Mouse (Mus musculus) hindbrain, postnatal 0 days (tissue): Measurements from ENCODE around the gene Gpc5. TPM values are rescaled to one million over a fixed set of nuclear protein-coding genes. Genes with fewer than 3 reads are reported as not detected.
"Not testable (repeated sequence)": the region's sequence is repeated elsewhere in the genome, so short reads cannot be mapped to it uniquely, and the experiment has no call there.

ENCODE experiments used
- ATAC-seq: fragments of 200-750 bp; cut with Nextera tagmentation; 2 replicates; pipeline ENCODE4 v1.8.0; 2017; ENCODE audit warnings: mild to moderate bottlenecking, moderate TSS enrichment, moderate library complexity
- DNase-seq: peaks from one replicate; pipeline ENCODE4 v3.0.0-alpha.2; 2015; ENCODE audit warnings: low spot score
- H3K27ac ChIP-seq: fragments of 300-500 bp; sonication (generic); 2 replicates; pipeline ENCODE4 v1.5.1; 2014; ENCODE audit warnings: mild to moderate bottlenecking
- H3K27me3 ChIP-seq: fragments of 300-500 bp; sonication (generic); 2 replicates; pipeline ENCODE4 v1.6.1; 2014; ENCODE audit warnings: low read length, mixed read lengths; ENCODE audit not compliant: insufficient read depth
- H3K36me3 ChIP-seq: fragments of 300-500 bp; sonication (generic); 2 replicates; pipeline ENCODE4 v1.6.1; 2014; ENCODE audit warnings: low read length, mixed read lengths; ENCODE audit not compliant: insufficient read depth
- H3K4me1 ChIP-seq: fragments of 300-500 bp; sonication (generic); 2 replicates; pipeline ENCODE4 v1.6.1; 2014; ENCODE audit warnings: antibody characterized with exemption, low read length, mixed read lengths; ENCODE audit not compliant: insufficient read depth
- H3K4me2 ChIP-seq: fragments of 300-500 bp; sonication (generic); 2 replicates; pipeline ENCODE4 v1.6.1; 2014; ENCODE audit warnings: low read depth, mild to moderate bottlenecking, low read length, moderate library complexity, mixed read lengths
- H3K4me3 ChIP-seq: fragments of 300-500 bp; sonication (generic); 2 replicates; pipeline ENCODE4 v1.5.1; 2014; ENCODE audit warnings: low read length
- H3K9ac ChIP-seq: fragments of 300-500 bp; sonication (generic); replicated peaks from 2 replicates; pipeline ENCODE4 v1.6.1; 2014; ENCODE audit warnings: mild to moderate bottlenecking, low read length, moderate library complexity, mixed read lengths
- H3K9me3 ChIP-seq: fragments of 300-500 bp; sonication (generic); 2 replicates; pipeline ENCODE4 v1.6.1; 2016; ENCODE audit warnings: low read length, mixed read lengths
- CTCF ChIP-seq: IDR thresholded peaks from 2 replicates; pipeline ENCODE4 v1.5.1; 2016; ENCODE audit warnings: antibody characterized with exemption, control low read depth, low read depth
- WGBS: fragments of 180-500 bp; shearing (Covaris S2); extraction: QIAGEN DNeasy Blood & Tissue Kit; methylation state at CpG from one replicate; pipeline ENCODE4 v1.1.7; 2014; 5-methylcytosine and 5-hydroxymethylcytosine counted together
- polyA plus RNA-seq: library from polyadenylated mRNA; unstranded; fragments of >200 nt; fragmentation: Nextera tagmentation; extraction: Ambion mirVana; gene quantifications from 2 replicates; pipeline ENCODE4 v1.2.1, GENCODE M21; 2015
- total RNA-seq: library from RNA; depleted of rRNA; stranded (reverse); fragments of >200 nt; gene quantifications from 2 replicates; pipeline ENCODE4 v1.2.3, GENCODE M21; 2014

Gene Gpc5
- total and polyA plus RNA-seq, 2 experiments from 2014 or later = 17.4 to 25.6 TPM

GRCm38 (mm10) chr14:115048863-115049566, 43.0 kb upstream of the Gpc5 start:
- H3K27ac ChIP-seq = no peak overlapping the region
- H3K9me3 ChIP-seq = no peaks in the 10 kb centered on the region
- no peak overlapping the region for H3K4me3 ChIP-seq
- no peak for ATAC-seq
- no peak overlapping the region for H3K9ac ChIP-seq
- no peak overlapping the region for H3K4me2 ChIP-seq
- no peaks in the 10 kb centered on the region for H3K27me3 ChIP-seq
- peaks cover 14% of the 10 kb centered on the region; the same call in 1 of the 2 replicates for H3K36me3 ChIP-seq
- no peak for DNase-seq
- no peak for TF ChIP-seq CTCF
- WGBS = 44% methylated on average over 5 of the region's 5 CpGs
- H3K4me1 ChIP-seq = no peaks in the 10 kb centered on the region

GRCm38 (mm10) chr14:115049831-115050230, 42.2 kb upstream of the Gpc5 start:
- H3K4me3 ChIP-seq = no peak overlapping the region
- no peak overlapping the region for H3K27ac ChIP-seq
- TF ChIP-seq CTCF = no peak
- H3K4me2 ChIP-seq = no peak overlapping the region
- H3K9ac ChIP-seq = no peak overlapping the region
- peaks cover 9% of the 10 kb centered on the region; the same call in 1 of the 2 replicates for H3K36me3 ChIP-seq
- DNase-seq = no peak
- no peaks in the 10 kb centered on the region for H3K4me1 ChIP-seq
- no peaks in the 10 kb centered on the region for H3K9me3 ChIP-seq
- ATAC-seq = no peak
- H3K27me3 ChIP-seq = no peaks in the 10 kb centered on the region

DNA sequence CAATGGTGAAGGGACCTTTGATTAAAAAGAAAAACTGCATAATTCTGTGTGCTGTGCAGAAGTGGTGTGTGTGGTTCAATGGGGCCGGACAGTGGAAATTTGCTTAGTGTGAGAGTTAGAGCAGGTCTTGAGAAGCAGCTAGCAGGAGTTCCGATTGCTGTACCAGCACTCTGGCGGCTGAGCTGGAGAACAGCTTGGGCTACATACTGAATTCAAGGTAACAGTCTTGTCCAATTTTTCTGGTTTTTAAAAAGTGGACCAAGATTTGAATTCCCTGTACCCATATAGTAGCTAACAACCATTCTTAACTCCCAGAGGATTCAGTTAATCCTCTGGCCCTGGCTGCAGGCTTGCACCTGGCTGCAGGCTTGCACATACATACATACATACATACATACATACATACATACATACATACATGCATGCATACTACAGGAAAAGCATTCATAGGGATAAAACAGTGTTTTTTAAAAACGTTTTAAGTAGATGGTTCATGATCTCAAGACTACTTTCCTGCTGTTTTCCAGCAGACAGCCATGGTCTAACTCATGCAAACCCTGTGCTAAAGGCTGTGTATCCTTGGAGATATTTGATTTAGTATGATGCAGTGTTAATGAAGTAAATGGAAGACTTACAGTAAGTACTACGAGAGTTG, 40.8 kb upstream of the Gpc5 start:
- H3K4me2 ChIP-seq = no peak overlapping the region
- TF ChIP-seq CTCF = no peak
- no peak overlapping the region for H3K4me3 ChIP-seq
- DNase-seq (no peak), ATAC-seq (no peak)
- H3K27me3 ChIP-seq = no peaks in the 10 kb centered on the region
- WGBS = 75% methylated on average over 5 of the region's 5 CpGs
- H3K27ac ChIP-seq = no peak overlapping the region
- H3K36me3 ChIP-seq = peaks cover 9% of the 10 kb centered on the region; the same call in 1 of the 2 replicates
- no peaks in the 10 kb centered on the region for H3K4me1 ChIP-seq
- H3K9ac ChIP-seq = no peak overlapping the region
- H3K9me3 ChIP-seq = no peaks in the 10 kb centered on the region

GRCm38 (mm10) chr14:115052371-115052770, 39.6 kb upstream of the Gpc5 start:
- DNase-seq (no peak), ATAC-seq (no peak)
- Histone ChIP-seq H3K4me3 (no peak overlapping the region), H3K4me2 (no peak overlapping the region), H3K9ac (no peak overlapping the region), H3K4me1 (no peaks in the 10 kb centered on the region), H3K9me3 (no peaks in the 10 kb centered on the region), H3K36me3 (0 out of 2 replicates have a peak, but pooled peaks cover 3% of the 10 kb centered on the region), H3K27me3 (no peaks in the 10 kb centered on the region), H3K27ac (no peak overlapping the region)
- TF ChIP-seq CTCF = no peak
- 93% methylated on average over 4 of the region's 4 CpGs for WGBS

DNA sequence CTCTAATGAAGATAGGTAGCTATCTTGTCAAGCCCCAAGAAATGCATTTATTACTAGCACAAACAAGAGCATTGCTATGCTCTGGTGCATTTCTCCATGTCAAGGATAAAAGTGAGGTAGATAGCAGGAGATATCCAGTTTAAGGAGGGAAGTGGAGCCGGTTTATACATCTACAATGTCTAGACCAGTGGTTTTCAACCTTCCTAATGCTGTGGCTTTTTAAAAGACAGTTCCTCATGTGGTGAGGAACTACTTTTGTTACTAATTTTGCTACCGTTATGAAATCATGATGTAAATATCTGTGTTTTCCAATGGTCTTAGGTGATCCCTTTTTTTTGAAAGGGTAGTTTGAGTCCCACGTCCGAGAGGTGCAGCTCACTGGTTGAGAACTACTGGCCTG, 37.8 kb upstream of the Gpc5 start:
- Histone ChIP-seq H3K9ac (no peak overlapping the region), H3K4me1 (no peaks in the 10 kb centered on the region), H3K4me3 (no peak overlapping the region), H3K27ac (no peak overlapping the region), H3K4me2 (no peak overlapping the region), H3K27me3 (no peaks in the 10 kb centered on the region), H3K36me3 (no peaks in the 10 kb centered on the region), H3K9me3 (no peaks in the 10 kb centered on the region)
- no peak for TF ChIP-seq CTCF
- no peak for ATAC-seq
- DNase-seq = no peak
- WGBS = 93% methylated on average over 4 of the region's 4 CpGs

DNA sequence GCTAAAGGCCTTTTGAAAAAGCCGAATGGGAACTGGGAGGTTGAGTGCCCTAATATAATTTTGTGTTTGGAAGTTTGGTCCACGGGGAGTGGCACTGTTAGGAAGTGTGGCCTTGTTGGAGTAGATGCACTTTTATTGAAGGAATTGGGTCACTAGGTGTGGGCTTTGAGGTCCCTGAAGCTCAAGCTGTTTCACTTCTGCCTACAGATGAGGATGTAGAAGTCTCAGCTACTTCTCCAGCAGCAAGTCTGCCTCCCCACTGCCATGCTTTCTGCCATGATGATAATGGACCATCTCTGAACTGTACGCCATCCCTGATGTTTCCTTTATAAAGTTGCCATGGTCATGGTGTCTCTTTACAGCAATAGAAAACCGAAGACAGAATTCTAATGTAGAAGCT, 34.5 kb upstream of the Gpc5 start:
- ATAC-seq (no peak), DNase-seq (no peak)
- Histone ChIP-seq H3K4me1 (no peaks in the 10 kb centered on the region), H3K36me3 (no peaks in the 10 kb centered on the region), H3K4me2 (no peak overlapping the region), H3K27ac (no peak overlapping the region), H3K9me3 (no peaks in the 10 kb centered on the region), H3K27me3 (no peaks in the 10 kb centered on the region), H3K9ac (no peak overlapping the region), H3K4me3 (no peak overlapping the region)
- no peak for TF ChIP-seq CTCF
- 85% methylated on average over 4 of the region's 4 CpGs for WGBS

DNA sequence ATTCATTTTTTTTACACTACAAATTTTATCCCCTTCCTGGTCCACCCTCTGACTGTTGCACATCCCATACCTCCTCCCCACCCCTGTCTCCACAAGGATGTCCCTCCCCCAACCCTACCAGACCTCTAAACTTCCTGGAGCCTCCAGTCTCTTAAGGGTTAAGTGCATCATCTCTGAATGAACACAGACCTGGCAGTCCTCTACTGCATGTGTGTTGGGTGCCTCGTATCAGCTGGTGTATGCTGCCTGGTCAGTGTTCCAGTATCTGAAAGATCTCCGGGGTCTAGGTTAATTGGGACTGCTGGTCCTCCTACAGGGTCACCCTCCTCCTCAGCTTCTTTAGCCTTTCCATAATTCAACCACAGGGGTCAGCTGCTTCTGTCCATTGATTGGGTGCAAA, 25.9 kb upstream of the Gpc5 start:
- WGBS = 71% methylated on average over 2 of the region's 2 CpGs
- not testable (repeated sequence) for DNase-seq, ATAC-seq, H3K9ac ChIP-seq, H3K27me3 ChIP-seq, H3K4me2 ChIP-seq, H3K36me3 ChIP-seq, H3K4me1 ChIP-seq, H3K4me3 ChIP-seq, H3K27ac ChIP-seq, H3K9me3 ChIP-seq
